Mouse (Mus musculus): ENCODE results near the gene 1700010B08Rik.

DNA sequence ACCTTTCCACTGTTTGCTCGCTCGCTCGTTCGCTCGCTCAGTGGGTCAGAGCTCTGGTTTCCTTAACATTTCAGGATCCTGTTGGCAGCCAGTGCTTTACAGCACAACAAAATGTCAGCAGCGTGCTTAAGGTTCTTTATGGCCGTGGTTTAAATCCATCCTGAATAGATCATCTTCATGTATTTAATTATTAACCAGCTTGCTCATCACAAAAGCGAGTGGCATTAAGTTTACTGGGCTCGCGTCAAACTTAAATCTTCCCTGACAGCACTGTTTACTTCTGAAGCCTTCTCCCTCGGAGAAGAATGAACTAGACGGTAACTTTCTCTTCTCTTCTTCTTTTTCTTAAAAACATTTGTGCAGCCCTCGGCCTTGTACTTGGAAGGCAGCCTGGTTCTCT lies 22.9 kb downstream of the 1700010B08Rik start:
- TF ChIP-seq CTCF (IDR thresholded peaks at IDR 0.05; ENCODE audit: extremely low read depth, insufficient read depth, insufficient read length, insufficient replicate concordance) (no peak), POLR2A (IDR thresholded peaks at IDR 0.05; ENCODE audit: low read depth, low read length) (no peak)
